Mouse (Mus musculus) heart, adult 2 months (tissue): ENCODE results near the gene Cbll1.
"Not testable (repeated sequence)": the region's sequence is repeated elsewhere in the genome, so short reads cannot be mapped to it uniquely, and the experiment has no call there.

Source experiments
- EP300 ChIP-seq: fragments of 200-500 bp; IDR thresholded peaks from 2 replicates; pipeline ENCODE4 v1.6.1; 2011; ENCODE audit warnings: low read depth, low read length, control low read depth; ENCODE audit not compliant: insufficient read depth
- POLR2A ChIP-seq: fragments of 200-500 bp; IDR thresholded peaks from 2 replicates; pipeline ENCODE4 v1.6.1; 2011; ENCODE audit warnings: mild to moderate bottlenecking, low read depth, low read length, control low read depth; ENCODE audit not compliant: insufficient read depth

- not testable (repeated sequence) for TF ChIP-seq EP300, POLR2A
Observed at GRCm38 (mm10) chr12:31460270-31460669, 39.1 kb downstream of the Cbll1 start.
